Mouse (Mus musculus): Measurements from ENCODE around the gene Rps21. TPM values are rescaled to one million over a fixed set of nuclear protein-coding genes. Genes with fewer than 3 reads are reported as not detected.
"Not testable (repeated sequence)": the region's sequence is repeated elsewhere in the genome, so short reads cannot be mapped to it uniquely, and the experiment has no call there.

The Rps21 gene
- polyA plus RNA-seq, 1 experiment from 2014 or later = 600 TPM

DNA sequence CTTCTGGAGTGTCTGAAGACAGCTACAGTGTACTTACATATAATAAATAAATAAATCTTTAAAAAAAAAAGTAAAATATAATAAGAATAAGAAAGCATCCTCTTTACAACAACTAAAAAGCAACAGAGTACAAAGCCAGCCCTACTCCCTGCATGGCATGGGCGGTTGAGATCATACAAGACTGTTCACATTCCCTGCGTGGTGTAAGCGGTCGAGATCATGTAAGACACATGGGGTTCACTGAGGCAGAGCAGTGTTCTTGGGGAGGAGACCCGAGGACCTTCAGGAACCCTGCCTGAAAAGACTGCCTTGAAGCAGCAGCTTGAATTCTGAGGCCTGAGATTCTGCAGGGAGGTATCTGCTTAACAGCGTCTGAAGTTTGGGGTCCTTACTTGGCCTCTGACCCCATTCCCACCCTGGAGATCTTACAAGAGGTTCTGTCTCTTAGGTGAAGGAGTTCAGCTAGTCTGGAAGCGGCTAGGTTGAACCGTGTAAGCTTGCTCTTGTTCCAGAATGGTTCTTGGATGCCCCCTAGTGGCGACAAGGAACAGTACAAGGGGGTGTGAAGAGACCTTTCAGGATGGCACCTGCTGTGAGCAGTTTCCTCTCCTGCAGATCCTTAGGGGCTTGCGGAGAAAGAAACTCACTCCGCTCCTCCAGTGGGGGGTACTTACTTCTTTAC, 6.1 kb upstream of the Rps21 start:
- Histone ChIP-seq H3K9me3 (no peaks in the 10 kb centered on the region), H3K27me3 (no peaks in the 10 kb centered on the region), H3K9ac (no peak overlapping the region), H3K36me3 (no peaks in the 10 kb centered on the region), H3K4me3 (no peak overlapping the region), H3K4me1 (peaks cover 3% of the 10 kb centered on the region), H3K27ac (no peak overlapping the region), H3K4me2 (no peak overlapping the region)
- 31% methylated on average over 11 of the region's 11 CpGs for WGBS
- ATAC-seq (ENCODE audit: insufficient number of reproducible peaks, low FRiP score, low TSS enrichment, low read depth) = peak; percentile 69

DNA sequence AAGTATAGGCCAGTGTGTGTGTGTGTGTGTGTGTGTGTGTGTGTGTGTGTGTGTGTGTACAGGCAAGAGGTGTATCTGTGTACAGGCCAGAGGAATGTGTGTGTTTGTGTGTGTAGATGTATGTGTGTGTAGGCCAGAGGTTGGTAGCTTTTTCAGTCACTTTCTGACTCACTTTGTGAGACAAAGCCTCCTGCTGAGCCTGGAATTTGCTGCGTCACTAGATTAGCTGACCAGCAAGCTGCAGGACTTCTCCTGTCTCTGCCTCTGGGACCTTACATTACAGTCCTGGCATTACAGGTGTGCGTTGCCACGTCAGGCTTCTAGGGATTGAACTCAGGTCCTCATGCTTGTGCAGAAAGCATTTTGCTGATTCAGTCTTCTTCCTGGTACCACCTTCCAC, 5.3 kb upstream of the Rps21 start:
- H3K4me3 ChIP-seq = no peak overlapping the region
- ATAC-seq (ENCODE audit: insufficient number of reproducible peaks, low FRiP score, low TSS enrichment, low read depth) = no peak
- WGBS = 44% methylated on average over 3 of the region's 3 CpGs

DNA sequence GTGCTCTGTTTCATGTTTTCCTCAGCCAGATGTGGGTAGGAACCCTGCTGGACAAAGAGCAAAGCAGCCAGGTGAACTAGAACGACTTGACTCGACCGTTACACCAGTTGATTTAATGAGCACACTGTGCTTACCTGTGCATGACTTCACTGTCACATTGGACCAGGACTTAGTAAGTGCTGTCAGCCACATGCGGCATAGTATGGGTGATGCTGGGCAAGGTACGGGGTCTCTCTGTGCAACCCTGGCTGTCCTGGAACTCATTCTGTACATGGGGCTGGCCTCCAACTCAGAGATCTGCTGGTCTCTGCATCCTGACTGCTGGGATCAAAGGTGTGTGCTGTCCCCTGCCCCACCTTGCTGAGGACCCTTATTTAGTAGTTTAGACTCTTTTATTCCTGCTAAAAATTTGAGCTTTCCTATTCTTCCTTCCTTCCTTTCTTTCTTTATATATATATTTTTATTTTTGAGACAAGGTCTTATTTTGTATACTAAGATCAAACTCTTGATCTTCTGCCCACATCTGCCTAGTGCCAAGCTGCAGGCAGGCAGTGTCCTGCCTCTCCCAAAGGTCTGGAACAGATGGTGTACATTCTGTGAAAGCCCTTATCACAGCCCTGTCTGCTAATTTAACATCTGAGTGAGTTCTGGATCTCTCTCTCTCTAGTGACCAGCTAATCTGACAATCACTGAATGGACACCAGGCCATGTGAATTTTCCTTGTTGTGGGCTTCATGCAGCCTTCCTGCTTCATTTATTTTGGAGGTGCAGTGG, 2.6 kb upstream of the Rps21 start:
- peaks cover 13% of the 10 kb centered on the region for H3K36me3 ChIP-seq
- ATAC-seq (ENCODE audit: insufficient number of reproducible peaks, low FRiP score, low TSS enrichment, low read depth) = no peak
- no peaks in the 10 kb centered on the region for H3K9me3 ChIP-seq
- H3K27me3 ChIP-seq = no peaks in the 10 kb centered on the region
- H3K27ac ChIP-seq = no peak overlapping the region
- no peak overlapping the region for H3K4me3 ChIP-seq
- H3K4me1 ChIP-seq = peaks cover 21% of the 10 kb centered on the region
- 89% methylated on average over 5 of the region's 5 CpGs for WGBS
- H3K9ac ChIP-seq = no peak overlapping the region
- no peak overlapping the region for H3K4me2 ChIP-seq

More for the DNA sequence above, 5.3 kb upstream of the Rps21 start:
- Histone ChIP-seq H3K9ac (no peak overlapping the region), H3K9me3 (no peaks in the 10 kb centered on the region), H3K27me3 (no peaks in the 10 kb centered on the region), H3K4me2 (no peak overlapping the region), H3K27ac (no peak overlapping the region), H3K36me3 (no peaks in the 10 kb centered on the region), H3K4me1 (peaks cover 10% of the 10 kb centered on the region)

DNA sequence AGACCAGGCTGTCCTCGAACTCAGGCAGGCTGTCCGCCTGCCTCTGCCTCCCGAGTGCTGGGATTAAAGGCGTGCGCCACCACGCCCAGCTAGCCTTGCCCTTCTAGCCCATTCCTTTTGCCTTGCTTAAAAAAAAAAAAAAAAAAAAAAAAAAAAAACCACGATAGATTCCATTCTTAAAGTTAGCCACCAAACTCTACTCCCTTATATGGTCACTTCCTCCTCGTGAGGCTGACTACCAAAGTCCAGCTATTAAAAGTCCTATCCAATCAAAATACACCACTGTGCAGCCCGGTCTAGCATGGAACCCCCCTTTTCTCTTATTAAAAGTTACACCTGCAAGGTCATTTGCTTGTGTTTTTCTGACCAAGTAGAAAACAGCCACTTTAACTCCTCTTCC, 1.5 kb upstream of the Rps21 start:
- no peak overlapping the region for H3K4me3 ChIP-seq
- no peak overlapping the region for H3K27ac ChIP-seq
- no peaks in the 10 kb centered on the region for H3K9me3 ChIP-seq
- peaks cover 24% of the 10 kb centered on the region for H3K36me3 ChIP-seq
- no peak overlapping the region for H3K9ac ChIP-seq
- H3K4me2 ChIP-seq = peak overlapping the region; percentile 84; the same call in 1 of the 2 replicates
- no peaks in the 10 kb centered on the region for H3K27me3 ChIP-seq
- ATAC-seq (ENCODE audit: insufficient number of reproducible peaks, low FRiP score, low TSS enrichment, low read depth) = no peak
- WGBS = 82% methylated on average over 9 of the region's 9 CpGs
- H3K4me1 ChIP-seq = peaks cover 23% of the 10 kb centered on the region

DNA sequence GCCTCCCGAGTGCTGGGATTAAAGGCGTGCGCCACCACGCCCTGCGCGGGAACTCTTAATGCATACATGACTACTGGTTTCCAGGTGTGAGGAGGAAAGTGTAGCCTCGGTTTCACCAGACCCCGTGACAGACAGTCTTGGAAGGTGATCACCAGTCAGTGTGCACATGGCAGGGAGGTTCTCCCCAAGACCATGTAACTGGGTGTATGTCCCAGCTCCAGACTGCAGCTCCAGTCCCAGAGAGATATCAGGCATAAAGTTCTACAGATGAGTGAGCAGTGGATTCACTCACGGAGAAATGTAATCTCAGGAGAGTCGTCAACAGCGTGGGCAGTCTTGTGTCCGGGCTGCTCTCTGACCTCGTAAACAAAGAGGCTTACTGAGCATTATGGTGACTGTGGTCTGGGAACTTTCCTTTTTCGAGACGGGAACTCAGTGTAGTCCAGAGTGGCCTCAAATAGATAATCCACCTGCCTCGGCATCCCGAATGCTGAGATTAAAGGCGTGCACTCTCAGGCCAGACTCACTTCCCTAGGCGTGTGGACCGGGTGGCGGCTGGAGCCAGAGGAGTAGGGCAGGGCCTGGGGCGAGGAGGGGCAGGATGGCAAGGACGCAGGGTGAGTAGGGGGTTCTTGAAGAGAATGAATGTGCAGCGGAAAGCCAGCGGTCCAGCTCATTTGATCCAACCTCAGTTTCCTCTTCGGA, 729 bp upstream of the Rps21 start:
- H3K4me3 ChIP-seq = peak overlapping the region; percentile 69
- peak overlapping the region; percentile 59 for H3K9ac ChIP-seq
- H3K4me2 ChIP-seq = peak overlapping the region; percentile 84
- peaks cover 31% of the 10 kb centered on the region for H3K36me3 ChIP-seq
- peak; percentile 58 for ATAC-seq (ENCODE audit: insufficient number of reproducible peaks, low FRiP score, low TSS enrichment, low read depth)
- 24% methylated on average over 26 of the region's 26 CpGs for WGBS
- H3K27me3 ChIP-seq = no peaks in the 10 kb centered on the region
- H3K4me1 ChIP-seq = peaks cover 23% of the 10 kb centered on the region
- H3K9me3 ChIP-seq = no peaks in the 10 kb centered on the region
- peak overlapping the region; percentile 94 for H3K27ac ChIP-seq

DNA sequence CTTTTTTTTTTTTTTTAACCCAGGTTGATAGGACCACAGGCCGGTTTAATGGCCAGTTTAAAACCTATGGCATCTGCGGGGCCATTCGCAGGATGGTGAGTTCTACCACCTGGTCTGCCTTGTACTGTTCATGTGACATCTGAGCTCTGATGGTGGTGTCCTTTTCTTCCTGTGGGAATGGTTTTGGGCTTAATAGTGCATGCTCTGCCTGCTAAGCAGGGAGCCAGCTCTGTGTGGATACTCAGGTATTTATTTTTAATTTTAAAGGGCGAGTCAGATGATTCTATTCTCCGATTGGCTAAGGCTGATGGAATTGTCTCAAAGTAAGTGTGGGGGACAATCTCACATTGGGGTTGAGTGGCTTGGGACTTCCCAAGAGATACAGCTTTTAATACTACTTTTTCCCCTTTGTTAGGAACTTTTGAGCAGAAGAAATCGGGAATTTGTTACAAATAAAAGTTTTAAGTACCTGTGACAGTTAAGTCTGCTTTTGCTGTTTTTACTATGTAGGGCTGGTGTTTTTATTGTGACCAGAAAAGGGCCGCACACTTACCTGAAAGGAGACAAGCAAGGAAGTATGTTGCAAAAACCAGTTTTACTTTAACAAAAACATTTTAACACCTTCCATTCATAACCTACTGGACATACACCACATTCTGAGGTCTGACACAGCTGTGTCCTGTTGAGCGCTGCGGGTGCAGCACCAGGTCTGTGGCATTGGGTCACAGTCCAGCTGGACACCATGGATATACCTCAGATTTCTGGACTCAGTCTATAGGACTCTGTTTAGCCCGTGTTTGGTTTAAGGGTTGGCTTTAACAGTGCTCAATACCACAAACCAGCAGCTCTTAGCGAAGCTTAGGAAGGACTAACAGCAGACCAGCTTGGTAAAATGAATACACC, 1.0 kb downstream of the Rps21 start:
- Histone ChIP-seq H3K4me3 (peak overlapping the region; percentile 69), H3K9me3 (no peaks in the 10 kb centered on the region), H3K27ac (peak overlapping the region; percentile 87), H3K4me2 (peak overlapping the region; percentile 77), H3K9ac (peak overlapping the region; percentile 86), H3K36me3 (peaks cover 49% of the 10 kb centered on the region), H3K4me1 (peaks cover 23% of the 10 kb centered on the region), H3K27me3 (no peaks in the 10 kb centered on the region)
- ATAC-seq (ENCODE audit: insufficient number of reproducible peaks, low FRiP score, low TSS enrichment, low read depth) = no peak
- 48% methylated on average over 11 of the region's 11 CpGs for WGBS

DNA sequence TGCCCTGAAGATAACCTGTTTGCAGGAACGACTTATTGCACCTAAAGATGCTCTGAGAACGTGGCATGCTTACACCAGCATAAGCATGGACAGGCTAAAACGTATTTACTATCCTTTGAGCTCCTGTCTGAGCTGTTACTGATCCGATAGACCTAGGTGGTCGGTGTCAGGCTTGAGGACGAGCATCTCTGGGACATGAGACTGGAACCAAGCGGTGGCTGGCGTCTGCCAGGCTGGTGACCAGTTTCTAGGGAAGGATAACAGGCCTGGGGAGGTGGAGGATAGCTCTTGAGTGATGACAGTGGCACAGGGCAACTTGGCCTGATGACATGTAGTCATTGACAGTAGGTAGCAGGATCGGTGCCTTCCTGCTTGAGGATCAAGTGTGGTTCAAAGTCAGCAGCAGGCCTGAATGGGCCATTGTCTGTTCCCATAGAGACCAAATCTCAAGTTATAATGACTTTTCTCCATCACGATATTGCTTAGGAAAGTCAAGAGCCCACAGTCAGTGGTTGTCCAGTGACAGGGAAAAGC, 1.8 kb downstream of the Rps21 start:
- H3K9ac ChIP-seq; H3K9me3 ChIP-seq; H3K27ac ChIP-seq; H3K4me3 ChIP-seq; ATAC-seq (ENCODE audit: insufficient number of reproducible peaks, low FRiP score, low TSS enrichment, low read depth); H3K27me3 ChIP-seq; H3K4me2 ChIP-seq: not testable (repeated sequence)
- H3K4me1 ChIP-seq = peaks cover 23% of the 10 kb centered on the region
- WGBS = 81% methylated on average over 10 of the region's 10 CpGs
- peaks cover 57% of the 10 kb centered on the region for H3K36me3 ChIP-seq

DNA sequence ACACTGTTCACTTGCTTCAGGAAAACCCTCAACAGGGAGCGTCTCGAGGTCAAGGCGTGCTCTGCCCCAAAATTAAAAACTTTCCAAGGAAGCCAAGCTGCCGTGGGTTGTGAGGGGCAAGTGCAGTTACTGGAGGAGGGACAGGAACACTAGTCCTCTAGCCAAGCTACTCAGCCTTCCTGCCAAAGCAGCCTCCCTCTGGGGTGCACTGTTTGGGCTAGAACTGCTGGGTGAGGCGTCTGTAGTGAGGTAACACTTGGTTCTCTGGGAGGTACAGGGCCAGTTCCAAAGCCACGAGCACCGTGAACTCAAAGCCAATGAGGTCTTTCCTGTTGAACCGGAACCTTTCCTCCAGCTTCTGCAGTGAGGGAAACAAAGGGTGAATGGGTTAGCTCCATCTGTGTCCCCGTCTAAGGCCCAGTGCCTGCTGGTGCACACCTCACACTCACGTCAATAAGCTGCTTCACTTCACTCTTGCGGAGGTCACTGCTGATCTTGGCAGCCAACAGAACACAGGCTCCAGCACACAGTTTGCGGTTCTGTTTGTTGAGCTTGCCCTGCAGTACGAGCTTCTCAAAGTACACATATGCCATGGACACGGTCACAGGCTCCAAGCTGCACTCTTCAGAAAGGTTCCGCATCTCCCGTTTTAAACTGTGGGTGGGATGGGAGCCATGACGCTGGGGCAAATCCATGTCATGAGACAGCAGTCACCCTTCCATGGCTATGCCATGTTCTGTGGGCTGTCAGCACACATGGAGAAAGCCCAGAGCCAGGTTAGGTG, 2.8 kb downstream of the Rps21 start:
- not testable (repeated sequence) for H3K27ac ChIP-seq; ATAC-seq (ENCODE audit: insufficient number of reproducible peaks, low FRiP score, low TSS enrichment, low read depth); H3K9ac ChIP-seq; H3K4me3 ChIP-seq; H3K9me3 ChIP-seq; H3K4me2 ChIP-seq; H3K27me3 ChIP-seq
- peaks cover 23% of the 10 kb centered on the region for H3K4me1 ChIP-seq
- peaks cover 67% of the 10 kb centered on the region for H3K36me3 ChIP-seq
- WGBS = 67% methylated on average over 17 of the region's 17 CpGs

DNA sequence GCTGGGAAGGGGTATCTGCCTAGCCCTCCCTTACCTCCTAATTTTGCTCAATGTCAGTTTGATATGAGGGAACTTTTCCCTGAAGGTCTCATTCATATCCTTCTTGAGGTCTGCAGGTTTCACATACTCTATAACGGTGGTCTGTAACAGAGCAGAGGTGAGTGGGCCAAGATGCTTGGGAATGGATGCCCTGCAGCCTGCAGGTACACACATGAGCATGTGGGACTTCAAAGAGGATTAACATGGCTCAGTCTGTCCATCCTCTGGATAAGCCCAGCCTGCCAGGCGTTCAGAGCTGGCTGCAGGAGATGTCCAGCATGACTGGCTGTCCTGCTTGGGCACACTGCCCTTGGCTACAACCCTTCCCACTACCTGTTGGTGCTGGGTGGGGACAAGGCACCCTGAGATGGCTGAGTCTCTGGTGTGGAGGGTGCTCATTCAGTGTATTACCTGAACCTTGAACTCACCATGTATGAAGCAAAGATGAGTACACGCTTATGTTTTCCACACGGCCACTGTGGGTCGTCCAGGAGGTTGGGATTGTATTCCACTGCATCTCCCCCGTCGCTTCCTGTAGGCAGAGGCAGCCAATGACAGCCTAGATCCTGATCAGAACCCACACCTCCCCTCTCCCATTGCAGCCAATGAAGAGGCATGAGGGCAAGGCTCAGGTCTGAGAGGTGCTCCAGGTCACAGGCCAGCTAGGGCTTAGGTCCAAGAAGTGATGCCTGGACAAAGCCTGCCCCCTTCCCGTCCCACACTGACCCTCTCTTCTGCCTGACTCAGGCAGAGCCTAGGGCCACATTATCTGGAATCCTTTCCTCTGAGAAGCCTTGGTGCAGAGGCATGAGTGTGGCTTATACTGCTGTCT, 3.7 kb downstream of the Rps21 start:
- Histone ChIP-seq H3K36me3 (peaks cover 73% of the 10 kb centered on the region), H3K9me3 (no peaks in the 10 kb centered on the region), H3K4me3 (no peak overlapping the region), H3K4me1 (peaks cover 22% of the 10 kb centered on the region), H3K9ac (no peak overlapping the region), H3K27me3 (no peaks in the 10 kb centered on the region), H3K4me2 (no peak overlapping the region), H3K27ac (no peak overlapping the region)
- 61% methylated on average over 8 of the region's 8 CpGs for WGBS
- no peak for ATAC-seq (ENCODE audit: insufficient number of reproducible peaks, low FRiP score, low TSS enrichment, low read depth)

DNA sequence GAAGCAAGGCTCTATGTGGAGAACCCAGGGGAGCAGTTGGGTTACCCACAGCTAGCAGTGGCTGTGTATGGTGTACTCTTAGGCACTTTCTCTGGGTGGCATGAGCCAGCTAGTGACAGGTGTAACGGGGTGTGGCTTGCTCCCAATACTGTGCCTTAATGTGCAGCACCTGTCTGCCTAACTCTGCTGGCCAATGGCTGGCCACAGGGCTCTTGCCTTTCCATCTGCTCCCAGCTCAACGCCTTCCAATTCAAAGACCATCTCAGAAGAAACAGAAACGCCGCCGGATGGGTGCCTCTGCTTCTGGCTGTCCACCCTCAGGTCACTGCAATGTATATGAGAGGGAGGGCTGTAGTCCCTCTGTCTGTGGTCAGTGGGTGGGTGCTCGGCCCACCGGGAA, 4.7 kb downstream of the Rps21 start:
- peak overlapping the region; percentile 43; the same call in 1 of the 2 replicates for H3K27ac ChIP-seq
- H3K36me3 ChIP-seq = peaks cover 84% of the 10 kb centered on the region
- H3K27me3 ChIP-seq = no peaks in the 10 kb centered on the region
- peaks cover 13% of the 10 kb centered on the region for H3K4me1 ChIP-seq
- WGBS = 88% methylated on average over 7 of the region's 7 CpGs
- H3K4me2 ChIP-seq = no peak overlapping the region
- no peak for ATAC-seq (ENCODE audit: insufficient number of reproducible peaks, low FRiP score, low TSS enrichment, low read depth)
- no peak overlapping the region for H3K9ac ChIP-seq
- H3K9me3 ChIP-seq = no peaks in the 10 kb centered on the region
- no peak overlapping the region for H3K4me3 ChIP-seq

All from limb, embryonic 15.5 days (tissue).